Mouse (Mus musculus) left cerebral cortex, postnatal 36 days (tissue): Measurements from ENCODE around the gene Klhdc3. TPM values are rescaled to one million over a fixed set of nuclear protein-coding genes. Genes with fewer than 3 reads are reported as not detected.

ENCODE experiments used
- DNase-seq, 2 experiments: peaks; one replicate each; pipeline ENCODE4 v3.0.0; 2021 to 2022; ENCODE audit warnings: low spot score in 2 of 2, mixed read lengths in 1 of 2
- intact Hi-C: fragments of 180-260 bp; cut with DNase I; formaldehyde crosslinking; loops from one replicate; pipeline ENCODE4 v1.15.1; 2025
- total RNA-seq, 2 experiments: library from RNA; stranded (reverse); gene quantifications; 2 replicates each; pipeline ENCODE4 v1.2.3; 2021

The Klhdc3 gene
- total RNA-seq, 2 experiments from 2014 or later: 188 to 234 TPM

- DNase-seq: no peak
- intact Hi-C loops: no loop called here
Observed at GRCm38 (mm10) chr17:46703971-46704886, 23.5 kb upstream of the Klhdc3 start.

- intact Hi-C loops: no loop called here
- no peak for DNase-seq
Observed at GRCm38 (mm10) chr17:46702506-46702905, 21.8 kb upstream of the Klhdc3 start.

- DNase-seq: no peak
- intact Hi-C loops: no loop called here
Observed at GRCm38 (mm10) chr17:46702100-46702499, 21.4 kb upstream of the Klhdc3 start.

- DNase-seq: no peak
- intact Hi-C loops: no loop called here
Observed at GRCm38 (mm10) chr17:46701489-46701888, 20.8 kb upstream of the Klhdc3 start.

- DNase-seq: no peak
- intact Hi-C loops: no loop called here
Observed at GRCm38 (mm10) chr17:46699912-46700311, 19.2 kb upstream of the Klhdc3 start.

- intact Hi-C loops: no loop called here
- DNase-seq: no peak
Observed at GRCm38 (mm10) chr17:46699245-46699644, 18.5 kb upstream of the Klhdc3 start.

- no peak for DNase-seq
- intact Hi-C loops: no loop called here
Observed at GRCm38 (mm10) chr17:46698515-46698914, 17.8 kb upstream of the Klhdc3 start.

GRCm38 (mm10) chr17:46694517-46695063 lies 13.9 kb upstream of the Klhdc3 start:
- DNase-seq: no peak
- intact Hi-C loops: no loop called here

GRCm38 (mm10) chr17:46691390-46691789 lies 10.7 kb upstream of the Klhdc3 start:
- intact Hi-C loops: no loop called here

GRCm38 (mm10) chr17:46690665-46691064 lies 10.0 kb upstream of the Klhdc3 start:
- no peak for DNase-seq
- intact Hi-C loops: no loop called here

More at GRCm38 (mm10) chr17:46691390-46691789, 10.7 kb upstream of the Klhdc3 start:
- DNase-seq: no peak

- DNase-seq: no peak
- intact Hi-C loops: no loop called here
Observed at GRCm38 (mm10) chr17:46685913-46686312, 5.2 kb upstream of the Klhdc3 start.

GRCm38 (mm10) chr17:46682654-46683389 lies 2.1 kb upstream of the Klhdc3 start:
- DNase-seq: no peak
- intact Hi-C loops: no loop called here

- DNase-seq: no peak
- intact Hi-C loops: loop anchor here (2.0 kb wide), 1 partner anchor 35 kb away; the partner anchor contains the start of genes Klc4 and Mrpl2
Observed at GRCm38 (mm10) chr17:46681466-46682118, 878 bp upstream of the Klhdc3 start.

GRCm38 (mm10) chr17:46679843-46680759 lies 613 bp downstream of the Klhdc3 start:
- DNase-seq: no peak
- intact Hi-C loops: loop anchor here (2.0 kb wide), 1 partner anchor 33 kb away; the partner anchor contains the start of genes Klc4 and Mrpl2

- intact Hi-C loops: no loop called here
- DNase-seq: no peak
Observed at GRCm38 (mm10) chr17:46678911-46679310, 1.8 kb downstream of the Klhdc3 start.

- intact Hi-C loops: no loop called here
- DNase-seq: no peak
Observed at GRCm38 (mm10) chr17:46678416-46678815, 2.3 kb downstream of the Klhdc3 start, which contains the start of gene Mea1. TSS of gene Mea1 (plus strand) at chr17:46678793.

- DNase-seq: no peak
- intact Hi-C loops: loop anchor here (5.0 kb wide), 1 partner anchor 38 kb away; the partner anchor contains the start of gene Pex6
Observed at GRCm38 (mm10) chr17:46674530-46675283, 6.0 kb downstream of the Klhdc3 start.
